Mouse (Mus musculus): ENCODE data around the gene Raver2. TPM values are rescaled to one million over a fixed set of nuclear protein-coding genes. Genes with fewer than 3 reads are reported as not detected.

Raver2 gene
- polyA plus RNA-seq, 1 experiment from 2014 or later, result 9.8 TPM

DNA sequence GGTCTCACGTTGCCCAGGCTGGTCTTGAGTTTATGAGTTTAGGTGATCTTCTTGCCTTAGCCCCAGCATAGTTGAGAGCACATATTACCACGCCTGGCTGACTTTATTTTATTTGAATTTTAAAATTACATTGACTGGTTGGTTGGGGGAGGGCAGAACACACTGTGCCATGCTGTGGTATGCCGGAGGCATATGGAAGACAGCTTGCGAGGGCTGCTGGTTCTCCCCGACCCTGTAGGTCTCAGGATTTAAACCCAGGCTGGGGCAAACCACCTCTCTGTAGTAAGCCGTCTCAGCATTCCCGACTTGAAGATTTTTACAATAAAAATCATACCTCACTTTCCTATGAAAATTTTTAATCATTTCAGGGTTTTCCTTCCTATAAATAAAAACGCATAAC is 66.2 kb downstream of the Raver2 start:
- no peak overlapping the region for H3K27ac ChIP-seq
- 85% methylated on average over 8 of the region's 8 CpGs for WGBS
- no peak overlapping the region for H3K4me2 ChIP-seq
- H3K4me1 ChIP-seq, result no peaks in the 10 kb centered on the region
- H3K27me3 ChIP-seq (replicated peaks), result no peaks in the 10 kb centered on the region
- no peak for ATAC-seq (ENCODE audit: insufficient read depth, low FRiP score, low read depth)
- H3K4me3 ChIP-seq (replicated peaks), result no peak overlapping the region
- H3K9me3 ChIP-seq, result no peaks in the 10 kb centered on the region
- H3K36me3 ChIP-seq, result 0 out of 2 replicates have a peak, but pooled peaks cover 6% of the 10 kb centered on the region
- no peak overlapping the region for H3K9ac ChIP-seq

DNA sequence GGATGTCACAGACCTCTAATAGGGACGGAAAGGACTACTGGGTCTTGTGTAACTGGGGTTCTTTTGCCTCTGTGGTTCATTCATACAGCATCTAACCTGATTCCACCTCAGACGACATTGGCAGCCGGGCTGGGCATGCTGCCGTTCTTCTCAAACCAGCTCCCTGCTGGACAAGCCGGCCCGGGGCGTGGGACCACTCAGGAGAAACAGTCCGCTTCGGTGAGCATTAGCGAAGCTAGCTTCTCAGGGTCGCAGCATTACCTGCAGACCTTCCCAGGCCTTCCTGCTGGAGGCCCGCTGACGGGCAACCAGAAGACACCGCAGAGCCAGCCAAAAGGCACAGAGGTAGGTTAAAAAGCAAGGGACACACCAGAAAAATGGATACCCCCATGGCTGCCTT is 67.1 kb downstream of the Raver2 start:
- Histone ChIP-seq H3K9me3 (no peaks in the 10 kb centered on the region), H3K36me3 (0 out of 2 replicates have a peak, but pooled peaks cover 6% of the 10 kb centered on the region), H3K9ac (no peak overlapping the region), H3K4me1 (no peaks in the 10 kb centered on the region), H3K4me3 (replicated peaks) (no peak overlapping the region), H3K27me3 (replicated peaks) (no peaks in the 10 kb centered on the region), H3K27ac (no peak overlapping the region), H3K4me2 (no peak overlapping the region)
- WGBS, result 93% methylated on average over 14 of the region's 14 CpGs
- ATAC-seq (ENCODE audit: insufficient read depth, low FRiP score, low read depth), result no peak

DNA sequence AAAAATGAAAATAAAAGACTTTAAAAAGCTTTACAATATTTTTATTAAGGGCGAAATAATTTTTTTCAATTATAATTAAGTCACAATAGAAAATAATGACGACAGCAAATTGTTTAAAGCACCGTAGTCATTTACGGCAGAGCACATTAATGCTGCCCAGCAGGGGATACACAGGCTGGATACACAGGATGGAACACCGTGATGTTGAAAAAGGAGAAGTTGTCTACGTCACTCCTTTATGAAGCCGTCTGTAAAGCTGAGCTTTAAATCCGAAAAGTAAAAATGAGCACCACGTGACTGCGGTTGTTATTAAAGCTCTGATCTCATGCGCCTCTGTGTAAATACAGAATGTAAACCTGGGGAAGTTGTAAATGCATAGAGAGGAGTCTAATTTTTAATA is 69.2 kb downstream of the Raver2 start:
- no peak overlapping the region for H3K27ac ChIP-seq
- H3K27me3 ChIP-seq (replicated peaks), result no peaks in the 10 kb centered on the region
- no peaks in the 10 kb centered on the region for H3K4me1 ChIP-seq
- no peak overlapping the region for H3K4me3 ChIP-seq (replicated peaks)
- no peaks in the 10 kb centered on the region for H3K9me3 ChIP-seq
- ATAC-seq (ENCODE audit: insufficient read depth, low FRiP score, low read depth), result no peak
- no peak overlapping the region for H3K4me2 ChIP-seq
- no peak overlapping the region for H3K9ac ChIP-seq
- H3K36me3 ChIP-seq, result no peaks in the 10 kb centered on the region
- 89% methylated on average over 11 of the region's 11 CpGs for WGBS

DNA sequence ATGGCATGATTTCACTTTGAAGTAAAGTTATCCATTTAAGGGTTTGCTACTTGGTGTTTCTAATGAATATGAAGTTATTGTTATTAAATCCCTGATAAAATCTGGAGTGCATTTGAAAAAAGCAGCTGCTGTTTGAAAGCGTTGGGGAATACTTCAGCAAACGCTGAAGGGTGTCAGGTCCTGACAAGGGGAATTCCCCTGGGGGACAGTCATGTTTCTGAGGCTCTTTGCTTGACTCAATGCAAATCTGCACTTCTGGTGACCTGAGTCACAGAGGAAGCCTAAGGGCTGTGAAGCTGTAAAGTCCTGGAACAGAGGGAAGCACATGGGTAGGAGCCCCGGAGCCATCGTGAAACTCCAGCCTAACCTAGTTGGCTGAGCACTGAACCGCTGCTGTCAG is 73.0 kb downstream of the Raver2 start:
- no peaks in the 10 kb centered on the region for H3K4me1 ChIP-seq
- no peak overlapping the region for H3K4me3 ChIP-seq (replicated peaks)
- H3K36me3 ChIP-seq, result no peaks in the 10 kb centered on the region
- no peak for ATAC-seq (ENCODE audit: insufficient read depth, low FRiP score, low read depth)
- H3K4me2 ChIP-seq, result no peak overlapping the region
- no peak overlapping the region for H3K9ac ChIP-seq
- H3K27me3 ChIP-seq (replicated peaks), result no peaks in the 10 kb centered on the region
- H3K27ac ChIP-seq, result no peak overlapping the region
- H3K9me3 ChIP-seq, result no peaks in the 10 kb centered on the region
- 69% methylated on average over 5 of the region's 5 CpGs for WGBS

DNA sequence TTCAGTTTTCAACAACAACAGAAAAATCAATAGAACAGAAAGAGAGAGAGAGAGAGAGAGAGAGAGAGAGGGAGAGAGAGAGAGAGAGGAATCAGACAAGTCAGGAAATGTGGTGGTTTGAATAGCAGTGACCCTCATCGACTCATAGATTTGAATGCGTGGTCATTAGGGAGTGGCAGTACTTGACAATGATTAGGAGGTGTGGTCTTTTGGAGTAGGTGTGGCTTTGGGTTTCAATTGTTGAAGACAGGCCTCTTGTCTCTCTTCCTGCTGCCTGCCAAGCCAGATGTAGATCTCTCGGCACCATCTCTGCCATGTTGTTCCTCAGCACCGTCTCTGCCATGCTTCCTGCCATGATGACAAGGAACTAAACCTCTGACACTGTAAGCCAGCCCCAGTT is 75.1 kb downstream of the Raver2 start:
- H3K27ac ChIP-seq, result no peak overlapping the region
- no peaks in the 10 kb centered on the region for H3K9me3 ChIP-seq
- peaks cover 6% of the 10 kb centered on the region for H3K36me3 ChIP-seq
- H3K9ac ChIP-seq, result no peak overlapping the region
- H3K4me3 ChIP-seq (replicated peaks), result no peak overlapping the region
- H3K4me1 ChIP-seq, result no peaks in the 10 kb centered on the region
- no peaks in the 10 kb centered on the region for H3K27me3 ChIP-seq (replicated peaks)
- ATAC-seq (ENCODE audit: insufficient read depth, low FRiP score, low read depth), result no peak
- 69% methylated on average over 4 of the region's 4 CpGs for WGBS
- no peak overlapping the region for H3K4me2 ChIP-seq

DNA sequence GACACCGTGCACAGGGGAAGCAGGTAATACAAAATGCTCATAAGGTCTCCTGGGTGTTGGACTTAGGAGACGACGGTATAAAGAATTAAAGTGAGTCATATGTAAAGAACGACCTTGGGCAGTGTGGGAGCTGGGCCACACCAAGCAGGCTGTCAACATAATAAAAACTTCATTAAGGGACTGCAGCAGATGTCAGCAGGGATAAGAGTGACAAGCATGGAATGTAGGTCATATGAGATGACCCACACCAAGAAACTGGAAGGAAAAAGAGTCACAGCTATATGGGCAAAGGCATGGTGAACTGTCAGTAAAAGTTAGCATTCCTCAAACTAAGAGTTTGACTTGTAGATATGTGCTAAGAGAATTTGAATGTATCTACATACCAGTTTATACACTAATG is 75.6 kb downstream of the Raver2 start:
- Histone ChIP-seq H3K27ac (no peak overlapping the region), H3K4me2 (no peak overlapping the region), H3K9ac (no peak overlapping the region), H3K9me3 (no peaks in the 10 kb centered on the region), H3K4me1 (no peaks in the 10 kb centered on the region), H3K4me3 (replicated peaks) (no peak overlapping the region), H3K36me3 (peaks cover 6% of the 10 kb centered on the region), H3K27me3 (replicated peaks) (no peaks in the 10 kb centered on the region)
- WGBS, result 62% methylated on average over 4 of the region's 4 CpGs
- no peak for ATAC-seq (ENCODE audit: insufficient read depth, low FRiP score, low read depth)

DNA sequence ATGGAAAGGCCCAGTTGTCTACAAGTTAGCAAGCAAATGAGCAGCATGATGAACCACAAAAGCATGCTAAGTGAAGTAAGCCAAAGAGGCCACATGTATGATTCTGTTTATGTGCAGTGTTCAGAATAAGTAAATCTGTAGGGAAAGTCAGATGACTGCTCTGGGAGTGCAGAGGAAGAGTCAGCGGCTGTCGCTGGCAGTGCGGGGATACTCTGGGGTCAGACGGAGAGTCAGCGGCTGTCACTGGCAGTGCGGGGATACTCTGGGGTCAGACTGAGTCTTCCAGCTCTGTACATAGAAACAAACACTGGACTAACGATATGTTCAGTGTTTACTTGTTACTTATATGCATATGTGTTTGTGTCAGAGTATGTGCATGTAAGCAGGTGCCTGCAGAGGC is 76.0 kb downstream of the Raver2 start:
- Histone ChIP-seq H3K27me3 (replicated peaks) (no peaks in the 10 kb centered on the region), H3K9me3 (no peaks in the 10 kb centered on the region), H3K4me2 (no peak overlapping the region), H3K9ac (no peak overlapping the region), H3K4me1 (no peaks in the 10 kb centered on the region), H3K27ac (no peak overlapping the region), H3K36me3 (peaks cover 6% of the 10 kb centered on the region), H3K4me3 (replicated peaks) (no peak overlapping the region)
- ATAC-seq (ENCODE audit: insufficient read depth, low FRiP score, low read depth), result no peak
- 70% methylated on average over 7 of the region's 7 CpGs for WGBS

DNA sequence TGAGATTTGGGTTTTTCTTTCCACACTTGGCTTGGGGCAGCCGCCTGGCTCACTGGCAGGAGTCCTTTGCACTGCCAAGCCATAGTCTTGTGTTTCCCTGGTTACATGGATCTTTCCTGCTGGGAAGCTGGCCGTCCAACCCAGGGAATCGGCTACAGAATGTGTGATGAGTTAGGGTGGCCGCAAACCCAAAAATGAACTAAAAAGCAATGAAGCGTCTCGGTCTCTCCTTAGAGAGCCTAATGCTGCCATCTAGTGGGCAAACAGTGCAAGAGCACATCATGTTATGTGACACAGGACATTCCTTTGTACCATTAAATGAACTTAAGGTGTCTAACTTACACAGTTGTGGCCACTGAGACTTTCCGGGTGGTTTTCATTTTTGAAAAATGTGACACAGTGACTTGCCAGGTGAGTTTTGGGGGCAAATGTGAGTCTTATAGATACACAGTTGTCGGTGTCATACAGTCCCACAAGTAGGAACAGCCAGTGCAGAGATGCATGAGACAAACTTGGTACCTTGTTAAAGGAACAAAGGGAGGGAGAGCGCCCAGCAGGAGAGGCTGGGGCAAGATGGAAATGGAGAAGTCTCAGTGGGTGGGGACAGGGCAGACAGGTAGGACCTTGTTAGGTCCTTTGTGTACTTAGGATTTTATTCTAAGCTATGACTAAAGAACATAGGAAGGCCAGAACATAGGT is 77.4 kb downstream of the Raver2 start:
- no peak for ATAC-seq (ENCODE audit: insufficient read depth, low FRiP score, low read depth)

DNA sequence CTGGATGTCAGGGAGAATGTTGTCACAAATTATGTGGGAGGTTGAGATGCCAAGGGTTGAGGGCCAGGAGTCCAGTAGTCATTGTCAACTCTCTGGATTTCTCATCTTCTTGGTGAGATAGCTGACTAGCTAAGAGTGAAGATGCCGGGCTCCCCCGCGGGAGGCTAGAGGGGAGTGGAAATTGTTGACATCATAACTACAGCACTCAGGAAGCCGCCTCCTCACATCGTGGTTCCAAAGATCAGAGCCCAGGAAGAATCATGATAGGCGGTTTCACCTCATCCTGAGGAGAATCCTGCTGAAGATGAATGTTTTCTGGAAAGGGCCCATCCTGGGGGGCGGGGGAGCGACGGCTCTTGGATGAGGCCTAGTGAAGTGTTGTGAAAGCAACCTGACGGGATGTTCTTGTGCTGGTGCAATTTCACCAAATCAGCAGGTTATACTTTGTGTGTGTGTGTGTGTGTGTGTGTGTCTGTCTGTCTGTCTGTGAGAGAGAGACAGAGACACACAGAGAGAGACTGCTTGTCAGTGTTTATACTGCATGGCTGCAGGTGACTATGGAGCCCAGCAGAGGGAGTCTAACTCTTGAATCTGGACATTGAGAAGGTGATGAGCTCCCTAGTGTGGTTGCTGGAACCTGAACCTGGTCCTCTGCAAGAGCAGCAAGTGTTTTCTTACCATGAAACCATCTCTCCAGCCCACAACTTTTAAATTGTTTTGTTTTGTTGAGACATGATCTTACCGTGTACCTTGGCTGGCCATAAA is 78.3 kb downstream of the Raver2 start:
- ATAC-seq (ENCODE audit: insufficient read depth, low FRiP score, low read depth), result no peak
- Histone ChIP-seq H3K4me3 (replicated peaks) (no peak overlapping the region), H3K9ac (no peak overlapping the region), H3K4me2 (no peak overlapping the region), H3K27me3 (replicated peaks) (no peaks in the 10 kb centered on the region), H3K36me3 (peaks cover 12% of the 10 kb centered on the region), H3K4me1 (no peaks in the 10 kb centered on the region), H3K9me3 (no peaks in the 10 kb centered on the region), H3K27ac (no peak overlapping the region)
- WGBS, result 83% methylated on average over 11 of the region's 11 CpGs

More for the DNA sequence above, 77.4 kb downstream of the Raver2 start:
- no peak overlapping the region for H3K4me2 ChIP-seq
- no peak overlapping the region for H3K4me3 ChIP-seq (replicated peaks)
- no peak overlapping the region for H3K27ac ChIP-seq
- 34% methylated on average over 9 of the region's 9 CpGs for WGBS
- no peaks in the 10 kb centered on the region for H3K9me3 ChIP-seq
- no peak overlapping the region for H3K9ac ChIP-seq
- no peaks in the 10 kb centered on the region for H3K4me1 ChIP-seq
- no peaks in the 10 kb centered on the region for H3K27me3 ChIP-seq (replicated peaks)
- peaks cover 9% of the 10 kb centered on the region for H3K36me3 ChIP-seq

DNA sequence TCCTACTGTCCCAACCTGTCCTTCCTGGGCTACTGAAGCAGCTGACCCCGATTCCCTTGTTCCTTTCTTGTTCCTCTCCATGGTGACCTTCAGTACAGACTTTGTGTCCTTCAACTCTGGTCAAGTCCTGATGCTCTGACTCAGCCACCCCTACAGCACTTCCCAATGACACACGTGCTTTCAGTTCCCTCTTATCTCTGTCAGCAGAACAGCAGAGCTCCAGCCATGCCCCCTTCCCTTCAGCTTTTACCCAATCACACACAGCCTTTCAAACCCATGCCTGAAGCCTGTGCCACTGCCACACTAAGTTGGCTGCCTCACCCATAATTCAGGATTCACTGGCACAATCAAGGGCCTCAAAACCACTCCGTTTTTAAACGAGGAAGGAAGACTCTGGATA is 86.8 kb downstream of the Raver2 start:
- Histone ChIP-seq H3K9me3 (no peaks in the 10 kb centered on the region), H3K36me3 (peaks cover 59% of the 10 kb centered on the region), H3K27ac (no peak overlapping the region), H3K4me3 (replicated peaks) (no peak overlapping the region), H3K4me2 (no peak overlapping the region), H3K27me3 (replicated peaks) (no peaks in the 10 kb centered on the region), H3K9ac (no peak overlapping the region), H3K4me1 (no peaks in the 10 kb centered on the region)
- peak; percentile 76; the same call in 1 of the 2 replicates for ATAC-seq (ENCODE audit: insufficient read depth, low FRiP score, low read depth)
- WGBS, result 72% methylated on average over 4 of the region's 4 CpGs

DNA sequence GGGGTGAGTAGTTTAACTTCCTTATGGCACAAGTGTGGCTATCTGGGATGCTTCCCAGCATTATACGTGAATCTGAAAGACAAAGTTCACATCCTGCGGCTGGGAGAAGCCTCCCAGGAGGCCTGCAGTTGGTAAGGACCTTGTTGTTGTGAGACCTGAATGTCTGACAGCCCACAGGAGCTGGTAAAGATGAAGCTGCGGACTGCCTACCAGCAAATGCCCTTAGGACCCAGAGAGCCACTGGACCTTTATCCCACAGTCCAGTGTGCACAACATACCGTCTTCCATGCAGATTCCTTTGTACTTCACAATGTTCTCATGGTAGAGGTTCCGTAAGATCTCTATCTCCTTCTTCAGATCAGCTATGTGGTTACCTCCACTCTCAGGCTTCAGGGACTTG is 88.7 kb downstream of the Raver2 start:
- Histone ChIP-seq H3K4me1 (no peaks in the 10 kb centered on the region), H3K4me3 (replicated peaks) (no peak overlapping the region), H3K9ac (no peak overlapping the region), H3K36me3 (peaks cover 54% of the 10 kb centered on the region), H3K9me3 (no peaks in the 10 kb centered on the region), H3K27ac (no peak overlapping the region), H3K4me2 (no peak overlapping the region), H3K27me3 (replicated peaks) (no peaks in the 10 kb centered on the region)
- ATAC-seq (ENCODE audit: insufficient read depth, low FRiP score, low read depth), result no peak
- 88% methylated on average over 5 of the region's 5 CpGs for WGBS

DNA sequence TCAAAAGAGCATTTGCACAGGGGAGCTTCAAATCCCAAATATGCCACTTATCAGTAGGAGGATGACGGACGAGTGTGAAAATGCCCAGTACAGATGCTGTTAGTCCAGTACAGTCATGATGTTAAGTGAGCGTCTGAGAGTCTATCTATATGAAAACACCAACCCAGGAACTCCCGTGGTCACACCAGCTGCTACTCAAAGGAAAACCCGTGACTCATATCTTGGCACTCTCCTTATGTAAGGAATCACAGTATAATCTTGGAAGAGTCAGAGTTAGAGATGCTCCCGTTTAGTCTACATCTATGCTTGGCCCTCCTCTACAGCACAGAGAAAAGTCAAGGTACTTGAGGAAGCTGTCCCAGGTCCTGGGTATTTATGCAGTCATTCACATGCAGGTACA is 89.5 kb downstream of the Raver2 start:
- Histone ChIP-seq H3K4me2 (no peak overlapping the region), H3K9ac (no peak overlapping the region), H3K4me3 (replicated peaks) (no peak overlapping the region), H3K27ac (no peak overlapping the region), H3K27me3 (replicated peaks) (no peaks in the 10 kb centered on the region), H3K36me3 (peaks cover 53% of the 10 kb centered on the region), H3K4me1 (no peaks in the 10 kb centered on the region), H3K9me3 (no peaks in the 10 kb centered on the region)
- ATAC-seq (ENCODE audit: insufficient read depth, low FRiP score, low read depth), result no peak
- 79% methylated on average over 6 of the region's 6 CpGs for WGBS

Data from stomach, embryonic 15.5 days (tissue).